Mouse (Mus musculus) E14TG2a.4 (cell line): ENCODE data around the gene Ell2.

Experiments
- CTCF ChIP-seq: conservative IDR thresholded peaks from 2 replicates; pipeline ENCODE4 v1.5.1; 2014; ENCODE audit warnings: low read length
- NANOG ChIP-seq: IDR thresholded peaks from 2 replicates; pipeline ENCODE4 v1.6.1; 2014; ENCODE audit warnings: borderline replicate concordance, low read length, mixed read lengths
- POU5F1 ChIP-seq: IDR thresholded peaks from 2 replicates; pipeline ENCODE4 v1.6.1; 2014; ENCODE audit warnings: low read length, borderline replicate concordance

DNA sequence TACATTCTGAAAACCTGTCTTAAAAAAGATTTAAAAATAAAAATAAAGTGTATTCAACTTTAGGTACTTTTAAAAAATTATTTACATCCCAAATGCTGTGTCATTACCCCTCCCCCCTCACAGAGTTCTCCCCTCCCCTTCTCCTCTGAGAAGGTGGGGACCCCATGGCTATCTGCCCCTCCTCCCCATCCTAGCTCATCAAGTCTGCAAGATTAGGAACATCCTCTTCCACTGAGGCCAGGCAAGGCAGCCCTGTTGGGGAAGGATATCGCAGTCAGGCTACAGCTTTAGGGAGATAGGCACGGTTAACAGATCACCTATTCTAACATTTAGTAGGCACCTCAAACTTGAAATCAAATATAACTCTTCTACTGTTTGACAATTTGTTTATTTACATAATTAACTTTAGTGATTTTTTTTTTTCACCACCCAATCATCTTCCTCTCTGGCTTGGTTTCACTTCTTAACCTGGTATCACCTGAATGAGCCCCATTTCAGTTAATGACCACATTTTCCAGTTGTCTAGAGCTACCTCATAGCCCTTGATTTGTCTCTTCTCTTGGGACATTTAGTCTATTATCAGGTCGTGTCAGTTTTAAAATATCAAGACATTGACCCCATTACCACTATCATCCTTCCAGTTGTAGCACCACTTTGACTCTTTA is 11.2 kb downstream of the Ell2 start:
- TF ChIP-seq CTCF (no peak), POU5F1 (no peak), NANOG (no peak)
